Mouse (Mus musculus) hindbrain, embryonic 11.5 days (tissue): ENCODE measurements around the gene Acox3. TPM values are rescaled to one million over a fixed set of nuclear protein-coding genes. Genes with fewer than 3 reads are reported as not detected.

Source experiments
- ATAC-seq: fragments of 200-750 bp; cut with Nextera tagmentation; 2 replicates; pipeline ENCODE4 v1.8.0; 2017; ENCODE audit warnings: mild to moderate bottlenecking, moderate TSS enrichment, moderate library complexity; ENCODE audit not compliant: low FRiP score
- DNase-seq: peaks from one replicate; pipeline ENCODE4 v3.0.0-alpha.2; 2015; ENCODE audit warnings: low spot score
- H3K27ac ChIP-seq: fragments of 300-500 bp; sonication (generic); 2 replicates; pipeline ENCODE4 v1.5.1; 2014; ENCODE audit warnings: mild to moderate bottlenecking, low read depth, low read length
- H3K27me3 ChIP-seq: fragments of 300-500 bp; sonication (generic); 2 replicates; pipeline ENCODE4 v1.6.1; 2014; ENCODE audit warnings: mild to moderate bottlenecking, low read length, moderate library complexity, mixed read lengths; ENCODE audit not compliant: control insufficient read depth, insufficient read depth
- H3K36me3 ChIP-seq: fragments of 300-500 bp; sonication (generic); 2 replicates; pipeline ENCODE4 v1.6.1; 2014; ENCODE audit warnings: mild to moderate bottlenecking, low read length, moderate library complexity, mixed read lengths; ENCODE audit not compliant: control insufficient read depth, insufficient read depth
- H3K4me1 ChIP-seq: fragments of 300-500 bp; sonication (generic); replicated peaks from 2 replicates; pipeline ENCODE4 v1.6.1; 2014; ENCODE audit warnings: low read length, mixed read lengths; ENCODE audit not compliant: control insufficient read depth, insufficient read depth
- H3K4me2 ChIP-seq: fragments of 300-500 bp; sonication (generic); replicated peaks from 2 replicates; pipeline ENCODE4 v1.6.1; 2014; ENCODE audit warnings: mild to moderate bottlenecking, low read depth, low read length
- H3K4me3 ChIP-seq: fragments of 300-500 bp; sonication (generic); 2 replicates; pipeline ENCODE4 v1.5.1; 2014; ENCODE audit warnings: low read depth, low read length
- H3K9ac ChIP-seq: fragments of 300-500 bp; sonication (generic); 2 replicates; pipeline ENCODE4 v1.6.1; 2014; ENCODE audit warnings: low read depth, low read length
- H3K9me3 ChIP-seq: fragments of 300-500 bp; sonication (generic); 2 replicates; pipeline ENCODE4 v1.6.1; 2016; ENCODE audit warnings: low read length; ENCODE audit not compliant: control insufficient read depth
- WGBS: fragments of 180-500 bp; shearing (Covaris S2); extraction: QIAGEN DNeasy Blood & Tissue Kit; methylation state at CpG from one replicate; pipeline ENCODE4 v1.1.7; 2014; 5-methylcytosine and 5-hydroxymethylcytosine counted together
- polyA plus RNA-seq: library from polyadenylated mRNA; unstranded; fragments of >200 nt; fragmentation: Nextera tagmentation; extraction: Ambion mirVana; gene quantifications from 2 replicates; pipeline ENCODE4 v1.2.1, GENCODE M21; 2014

The Acox3 gene
- polyA plus RNA-seq, 1 experiment from 2014 or later: 14.7 TPM

GRCm38 (mm10) chr5:35611170-35611569, 28.3 kb downstream of the Acox3 start:
- no peak for ATAC-seq
- Histone ChIP-seq H3K4me3 (no peak overlapping the region), H3K27ac (no peak overlapping the region), H3K4me1 (peaks cover 12% of the 10 kb centered on the region; the same call in 1 of the 2 replicates), H3K9me3 (no peaks in the 10 kb centered on the region), H3K9ac (no peak overlapping the region), H3K36me3 (no peaks in the 10 kb centered on the region), H3K27me3 (no peaks in the 10 kb centered on the region), H3K4me2 (no peak overlapping the region)
- DNase-seq: no peak
- WGBS: 85% methylated on average over 9 of the region's 9 CpGs

- no peaks in the 10 kb centered on the region for H3K9me3 ChIP-seq
- ATAC-seq (no peak), DNase-seq (no peak)
- no peak overlapping the region for H3K9ac ChIP-seq
- H3K36me3 ChIP-seq: no peaks in the 10 kb centered on the region
- H3K27me3 ChIP-seq: no peaks in the 10 kb centered on the region
- H3K27ac ChIP-seq: no peak overlapping the region
- WGBS: 88% methylated on average over 11 of the region's 11 CpGs
- peaks cover 12% of the 10 kb centered on the region; the same call in 1 of the 2 replicates for H3K4me1 ChIP-seq
- no peak overlapping the region for H3K4me2 ChIP-seq
- no peak overlapping the region for H3K4me3 ChIP-seq
Measured at GRCm38 (mm10) chr5:35611900-35612299, 29.1 kb downstream of the Acox3 start.

- no peak overlapping the region for H3K9ac ChIP-seq
- no peak overlapping the region for H3K4me2 ChIP-seq
- no peak for ATAC-seq
- WGBS: 91% methylated on average over 8 of the region's 8 CpGs
- H3K27ac ChIP-seq: no peak overlapping the region
- H3K27me3 ChIP-seq: no peaks in the 10 kb centered on the region
- no peak for DNase-seq
- H3K9me3 ChIP-seq: no peaks in the 10 kb centered on the region
- no peak overlapping the region for H3K4me3 ChIP-seq
- H3K4me1 ChIP-seq: peaks cover 12% of the 10 kb centered on the region; the same call in 1 of the 2 replicates
- no peaks in the 10 kb centered on the region for H3K36me3 ChIP-seq
Measured at GRCm38 (mm10) chr5:35612722-35613121, 29.9 kb downstream of the Acox3 start.

- no peaks in the 10 kb centered on the region for H3K27me3 ChIP-seq
- H3K9ac ChIP-seq: no peak overlapping the region
- ATAC-seq: no peak
- no peak overlapping the region for H3K4me2 ChIP-seq
- H3K9me3 ChIP-seq: no peaks in the 10 kb centered on the region
- H3K36me3 ChIP-seq: no peaks in the 10 kb centered on the region
- 53% methylated on average over 5 of the region's 5 CpGs for WGBS
- DNase-seq: peak; percentile 9
- no peak overlapping the region for H3K27ac ChIP-seq
- 0 out of 2 replicates have a peak, but pooled peaks cover 2% of the 10 kb centered on the region for H3K4me1 ChIP-seq
- no peak overlapping the region for H3K4me3 ChIP-seq
Measured at GRCm38 (mm10) chr5:35616943-35617342, 34.1 kb downstream of the Acox3 start.

GRCm38 (mm10) chr5:35621114-35621513, 38.3 kb downstream of the Acox3 start:
- DNase-seq: peak; percentile 10
- Histone ChIP-seq H3K27me3 (no peaks in the 10 kb centered on the region), H3K9ac (no peak overlapping the region), H3K4me2 (no peak overlapping the region), H3K27ac (no peak overlapping the region), H3K4me3 (no peak overlapping the region), H3K4me1 (0 out of 2 replicates have a peak, but pooled peaks cover 2% of the 10 kb centered on the region), H3K9me3 (no peaks in the 10 kb centered on the region), H3K36me3 (no peaks in the 10 kb centered on the region)
- 38% methylated on average over 4 of the region's 4 CpGs for WGBS
- no peak for ATAC-seq

GRCm38 (mm10) chr5:35623831-35624230, 41.0 kb downstream of the Acox3 start:
- H3K4me3 ChIP-seq: no peak overlapping the region
- no peaks in the 10 kb centered on the region for H3K36me3 ChIP-seq
- H3K27ac ChIP-seq: no peak overlapping the region
- no peak overlapping the region for H3K4me2 ChIP-seq
- no peaks in the 10 kb centered on the region for H3K9me3 ChIP-seq
- H3K9ac ChIP-seq: no peak overlapping the region
- DNase-seq: no peak
- 0 out of 2 replicates have a peak, but pooled peaks cover 2% of the 10 kb centered on the region for H3K4me1 ChIP-seq
- no peak for ATAC-seq
- no peaks in the 10 kb centered on the region for H3K27me3 ChIP-seq

- Histone ChIP-seq H3K9me3 (no peaks in the 10 kb centered on the region), H3K27me3 (no peaks in the 10 kb centered on the region), H3K36me3 (no peaks in the 10 kb centered on the region), H3K4me1 (0 out of 2 replicates have a peak, but pooled peaks cover 2% of the 10 kb centered on the region), H3K4me2 (no peak overlapping the region), H3K9ac (no peak overlapping the region), H3K4me3 (no peak overlapping the region), H3K27ac (no peak overlapping the region)
- DNase-seq (no peak), ATAC-seq (no peak)
- 70% methylated on average over 3 of the region's 4 CpGs for WGBS
Measured at GRCm38 (mm10) chr5:35624751-35625239, 42.0 kb downstream of the Acox3 start.

GRCm38 (mm10) chr5:35626408-35626807, 43.6 kb downstream of the Acox3 start:
- Histone ChIP-seq H3K27me3 (no peaks in the 10 kb centered on the region), H3K9ac (no peak overlapping the region), H3K9me3 (no peaks in the 10 kb centered on the region), H3K4me2 (no peak overlapping the region), H3K36me3 (no peaks in the 10 kb centered on the region), H3K4me1 (no peaks in the 10 kb centered on the region), H3K4me3 (no peak overlapping the region), H3K27ac (no peak overlapping the region)
- DNase-seq (no peak), ATAC-seq (no peak)
- WGBS: 94% methylated on average over 2 of the region's 2 CpGs

- no peaks in the 10 kb centered on the region for H3K9me3 ChIP-seq
- no peak overlapping the region for H3K27ac ChIP-seq
- no peaks in the 10 kb centered on the region for H3K4me1 ChIP-seq
- ATAC-seq: no peak
- no peak for DNase-seq
- no peak overlapping the region for H3K4me3 ChIP-seq
- no peaks in the 10 kb centered on the region for H3K27me3 ChIP-seq
- H3K9ac ChIP-seq: no peak overlapping the region
- H3K36me3 ChIP-seq: no peaks in the 10 kb centered on the region
- WGBS: 69% methylated on average over 7 of the region's 7 CpGs
- no peak overlapping the region for H3K4me2 ChIP-seq
Measured at GRCm38 (mm10) chr5:35627307-35627840, 44.5 kb downstream of the Acox3 start.
